Mouse (Mus musculus): ENCODE measurements around the gene Golt1b. TPM values are rescaled to one million over a fixed set of nuclear protein-coding genes. Genes with fewer than 3 reads are reported as not detected.

Gene Golt1b
- total RNA-seq, 1 experiment from 2014 or later: 27.7 TPM

GRCm38 (mm10) chr6:142384521-142384920 is 2.5 kb upstream of the Golt1b start:
- no peak for DNase-seq

DNA sequence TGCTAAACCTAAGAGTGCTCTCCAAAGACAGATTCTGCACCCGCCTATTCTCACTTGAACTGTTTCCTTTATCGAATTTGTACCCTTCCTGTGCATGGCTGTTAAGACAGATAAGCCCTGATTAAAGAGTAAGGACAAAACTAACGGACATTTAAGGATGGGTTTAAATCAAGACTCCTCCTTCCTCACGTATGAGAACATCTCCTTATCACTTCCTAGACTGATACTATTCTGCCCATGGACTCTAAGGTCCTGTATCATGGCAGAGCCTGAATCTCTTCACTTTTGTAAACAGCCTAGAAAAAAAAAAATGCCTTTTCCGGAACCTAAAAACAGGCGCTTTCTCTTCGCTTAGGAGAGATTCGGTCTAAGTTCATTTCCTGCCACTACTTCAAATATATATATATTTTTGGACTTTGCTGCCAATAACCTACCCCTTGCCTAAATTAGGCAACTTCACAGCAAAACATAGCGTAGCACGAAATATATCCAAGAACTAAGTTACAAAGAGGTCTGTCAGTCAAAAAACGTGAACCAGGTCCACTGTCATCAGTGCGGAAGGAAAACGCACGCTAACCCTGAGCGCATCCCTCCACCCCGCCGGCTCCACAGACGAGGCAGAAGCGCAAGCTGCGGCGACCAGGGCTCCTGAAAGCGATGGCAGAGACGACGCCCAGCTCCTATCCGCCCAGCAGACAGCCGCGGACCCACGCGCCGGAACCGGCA is 573 bp upstream of the Golt1b start:
- no peak for DNase-seq

DNA sequence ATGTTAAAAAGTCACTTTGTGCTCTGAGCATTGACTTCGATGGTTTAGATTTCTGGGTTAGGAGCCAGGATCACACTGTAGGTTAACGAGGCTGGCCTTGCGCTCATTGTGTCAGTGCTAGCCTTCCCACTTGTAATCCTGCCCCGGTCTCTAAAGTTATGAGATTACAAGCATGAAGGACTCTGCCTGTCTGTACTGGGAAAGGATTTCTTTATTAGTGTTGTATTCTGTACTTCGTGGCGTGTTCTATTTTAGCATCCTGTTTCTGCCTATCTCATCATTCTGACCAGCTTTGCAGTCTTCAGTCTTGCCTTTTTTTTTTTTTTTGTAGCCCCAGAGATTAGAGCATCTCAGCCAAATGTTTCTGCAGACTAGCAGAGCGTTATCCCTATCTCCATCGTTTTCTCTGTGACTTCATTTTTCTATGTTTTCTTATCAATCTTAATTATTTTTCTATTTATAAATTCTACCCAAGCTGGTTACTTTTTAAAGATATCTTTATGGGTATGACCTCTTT is 792 bp downstream of the Golt1b start:
- no peak for DNase-seq

GRCm38 (mm10) chr6:142389101-142389500 is 2.1 kb downstream of the Golt1b start:
- no peak for DNase-seq

GRCm38 (mm10) chr6:142392312-142392711 is 5.3 kb downstream of the Golt1b start:
- DNase-seq: no peak

DNA sequence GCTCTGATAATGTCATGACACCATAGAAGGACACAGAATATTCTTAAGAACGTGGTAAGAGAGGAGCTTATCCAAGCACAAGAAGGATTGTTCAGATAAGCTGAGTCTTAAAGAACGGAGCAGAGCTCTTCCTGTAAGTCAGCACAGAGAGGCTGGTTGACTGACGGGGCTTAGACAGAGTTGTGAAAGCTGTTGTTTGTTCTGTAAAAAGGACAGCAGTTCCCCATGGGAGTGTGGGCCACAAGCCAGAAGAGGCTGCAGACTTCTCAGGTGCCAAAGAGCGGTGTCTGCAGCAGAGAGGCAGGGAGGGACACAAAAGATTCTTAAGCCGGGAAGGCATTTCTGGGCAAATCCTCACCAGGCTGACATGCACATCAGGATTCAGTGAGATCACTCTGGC is 7.6 kb downstream of the Golt1b start:
- DNase-seq: no peak

DNA sequence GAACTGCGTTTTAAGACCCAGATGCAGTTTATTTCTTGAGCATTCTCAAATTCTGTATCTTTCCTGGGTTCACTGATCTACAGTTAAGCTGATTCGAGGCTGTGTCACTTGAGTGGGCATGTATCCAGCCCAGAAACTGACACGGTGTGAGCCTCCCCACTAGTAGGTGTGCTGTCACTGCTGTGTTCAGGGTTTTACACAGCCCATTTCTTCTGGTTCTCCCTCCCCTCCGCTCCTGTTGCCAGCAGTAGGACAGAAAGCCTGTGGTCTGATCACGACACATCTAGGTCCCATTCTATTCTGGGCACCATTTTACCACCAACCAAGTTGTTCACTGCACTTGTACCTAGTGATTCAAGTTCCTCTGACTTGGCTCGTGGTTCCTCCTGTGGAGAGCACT is 8.7 kb downstream of the Golt1b start:
- DNase-seq: no peak

- no peak for DNase-seq
These were observed 24.1 kb downstream of the Golt1b start for GRCm38 (mm10) chr6:142411140-142411539.

GRCm38 (mm10) chr6:142412906-142413491 is 26.0 kb downstream of the Golt1b start, which contains the start of gene Spx:
Spx (plus strand) TSS chr6:142413441.
- no peak for DNase-seq

DNA sequence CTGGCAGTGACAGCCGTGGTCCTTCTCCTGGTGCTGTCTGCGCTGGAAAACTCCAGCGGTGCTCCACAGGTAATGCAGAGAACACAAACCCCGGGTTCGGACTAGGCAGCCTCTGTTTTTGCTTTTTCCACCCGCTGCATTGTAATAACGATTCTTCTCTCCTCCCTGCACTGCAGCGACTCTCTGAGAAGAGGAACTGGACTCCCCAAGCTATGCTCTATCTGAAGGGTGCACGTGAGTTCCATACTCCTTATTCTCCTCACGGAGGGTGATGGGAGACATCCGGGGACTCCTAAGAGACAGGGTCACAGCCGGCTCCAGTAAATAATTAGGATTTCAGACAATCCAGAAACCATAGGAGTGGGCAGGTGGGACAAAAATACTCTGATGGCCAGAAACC is 26.8 kb downstream of the Golt1b start:
- no peak for DNase-seq

DNA sequence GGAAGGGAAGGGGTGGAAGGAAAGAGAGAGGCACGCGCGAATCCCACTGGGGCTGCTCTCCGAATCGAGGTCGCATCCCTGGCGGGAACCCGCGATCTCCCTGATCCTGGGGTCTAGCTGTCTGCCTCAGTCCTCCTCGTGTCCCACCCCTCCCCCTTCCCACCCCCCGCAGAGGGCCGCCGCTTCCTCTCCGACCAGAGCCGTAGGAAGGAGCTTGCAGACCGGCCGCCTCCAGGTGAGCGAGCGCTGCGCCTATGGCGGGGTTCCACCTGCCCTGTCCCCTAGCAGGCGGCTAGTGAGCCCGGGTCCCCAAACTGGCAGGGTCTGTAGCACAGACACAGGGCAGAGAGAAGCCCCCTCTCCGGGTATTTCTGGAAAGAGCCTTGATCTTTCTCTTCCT is 27.6 kb downstream of the Golt1b start:
- no peak for DNase-seq

DNA sequence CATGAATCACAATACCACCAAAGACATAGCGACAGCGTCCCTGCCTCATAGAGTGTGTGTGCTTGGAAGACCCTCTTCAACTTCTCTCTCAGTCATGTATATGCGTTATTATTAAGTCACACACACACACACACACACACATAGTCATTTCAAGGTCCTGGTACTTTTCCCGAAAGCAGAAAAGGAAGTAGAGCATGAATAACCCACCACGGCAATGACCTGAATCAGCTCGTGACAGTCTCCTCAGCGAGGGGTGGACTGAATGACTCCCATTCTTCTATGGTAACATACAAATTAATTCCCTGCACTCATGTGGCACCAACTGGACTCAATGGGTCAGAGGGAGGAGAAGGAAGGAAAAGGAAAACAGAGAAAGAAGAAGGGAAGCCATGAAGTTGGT is 38.0 kb downstream of the Golt1b start:
- DNase-seq: no peak

DNA sequence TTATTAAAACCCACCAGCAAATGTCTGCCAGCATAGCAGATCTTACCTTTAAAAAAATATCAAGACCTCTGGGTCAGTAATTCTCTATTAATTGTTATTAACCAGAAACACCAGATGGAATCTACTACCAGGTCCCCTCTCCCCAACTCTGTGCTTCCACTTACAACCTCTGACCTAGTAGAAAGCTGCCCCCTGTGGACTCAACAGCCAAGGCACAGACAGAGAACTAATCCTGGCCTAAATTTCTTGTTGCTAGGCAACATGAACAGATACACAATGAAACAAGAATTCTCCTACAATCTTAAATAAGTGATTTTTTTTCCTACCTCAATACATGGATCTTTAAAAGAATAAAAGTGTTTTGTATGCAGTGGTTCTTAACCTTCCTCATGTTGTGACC is 42.1 kb downstream of the Golt1b start:
- no peak for DNase-seq

DNA sequence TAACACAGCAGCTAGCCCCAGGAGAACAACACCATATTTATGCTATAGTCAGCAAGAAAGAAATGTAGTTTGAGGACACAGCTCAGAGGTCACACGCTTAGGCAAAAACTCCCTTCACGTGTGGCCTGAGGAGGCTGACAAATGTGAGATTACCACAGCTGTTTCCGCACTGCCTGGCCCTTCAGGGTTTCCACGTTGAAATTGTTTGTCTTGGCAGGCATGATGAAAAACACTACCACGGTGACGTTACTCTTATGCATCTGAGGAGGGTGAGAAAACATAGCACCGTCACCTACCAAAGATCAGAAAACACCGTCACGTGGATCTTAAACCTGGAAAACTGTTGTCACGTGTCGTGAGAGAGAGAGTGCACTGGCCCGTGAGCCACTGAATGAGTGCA is 64.4 kb downstream of the Golt1b start:
- no peak for DNase-seq

GRCm38 (mm10) chr6:142453311-142453710 is 66.3 kb downstream of the Golt1b start:
- no peak for DNase-seq

Other genes with a start within 250 kb of the Golt1b start
- not detected in 2 replicates for gene Slco1a6, start 178.7 kb upstream of the Golt1b start, total RNA-seq (2021)
- gene Iapp, start 88.8 kb upstream of the Golt1b start, total RNA-seq (2021): not detected in 2 replicates
- not detected in 2 replicates for gene Slco1a5, start 64.2 kb upstream of the Golt1b start, total RNA-seq (2021)
- gene Pyroxd1, start 41.6 kb upstream of the Golt1b start, total RNA-seq (2021): 12.3 and 18.1 TPM in 2 replicates
- gene Recql, start 134 bp upstream of the Golt1b start, total RNA-seq (2021): 15.5 and 19.0 TPM in 2 replicates
- gene Spx, start 26.2 kb downstream of the Golt1b start, total RNA-seq (2021): 0.27 TPM in 1 of 2 replicates, not detected in the other
- gene Gys2, start 85.9 kb downstream of the Golt1b start, total RNA-seq (2021): 3.4 and 6.6 TPM in 2 replicates
- gene Ldhb, start 120.7 kb downstream of the Golt1b start, total RNA-seq (2021): 150 and 155 TPM in 2 replicates
- gene Kcnj8, start 184.4 kb downstream of the Golt1b start, total RNA-seq (2021): 9.6 and 11.3 TPM in 2 replicates